Mouse (Mus musculus) kidney, embryonic 14.5 days (tissue): ENCODE measurements around the gene Igfbp4. TPM values are rescaled to one million over a fixed set of nuclear protein-coding genes. Genes with fewer than 3 reads are reported as not detected.
A peak's percentile ranks its signal among the peaks of the same experiment; 100 is the strongest.

Experiments used
- ATAC-seq: fragments of 200-750 bp; cut with Nextera tagmentation; 2 replicates; pipeline ENCODE4 v1.8.0; 2017; ENCODE audit warnings: moderate number of reproducible peaks, mild to moderate bottlenecking, moderate TSS enrichment, moderate library complexity; ENCODE audit not compliant: low FRiP score, low TSS enrichment
- H3K27ac ChIP-seq: fragments of 300-500 bp; sonication (generic); 2 replicates; pipeline ENCODE4 v1.5.1; 2014; ENCODE audit warnings: low read depth, mild to moderate bottlenecking, low read length, moderate library complexity, mixed read lengths
- H3K27me3 ChIP-seq: fragments of 300-500 bp; sonication (generic); 2 replicates; pipeline ENCODE4 v1.6.1; 2014; ENCODE audit warnings: mild to moderate bottlenecking, low read length; ENCODE audit not compliant: control insufficient read depth, insufficient read depth
- H3K36me3 ChIP-seq: fragments of 300-500 bp; sonication (generic); 2 replicates; pipeline ENCODE4 v1.6.1; 2014; ENCODE audit warnings: low read length, mixed read lengths; ENCODE audit not compliant: control insufficient read depth, insufficient read depth
- H3K4me1 ChIP-seq: fragments of 300-500 bp; sonication (generic); 2 replicates; pipeline ENCODE4 v1.6.1; 2014; ENCODE audit warnings: low read length, mixed read lengths; ENCODE audit not compliant: control insufficient read depth, insufficient read depth
- H3K4me2 ChIP-seq: fragments of 300-500 bp; sonication (generic); replicated peaks from 2 replicates; pipeline ENCODE4 v1.6.1; 2014; ENCODE audit warnings: low read depth, mild to moderate bottlenecking, low read length
- H3K4me3 ChIP-seq: fragments of 300-500 bp; sonication (generic); 2 replicates; pipeline ENCODE4 v1.5.1; 2014; ENCODE audit warnings: mild to moderate bottlenecking, low read length
- H3K9ac ChIP-seq: fragments of 300-500 bp; sonication (generic); 2 replicates; pipeline ENCODE4 v1.6.1; 2014; ENCODE audit warnings: low read depth, mild to moderate bottlenecking, low read length, moderate library complexity
- H3K9me3 ChIP-seq: fragments of 300-500 bp; sonication (generic); 2 replicates; pipeline ENCODE4 v1.6.1; 2016; ENCODE audit warnings: low read length; ENCODE audit not compliant: control insufficient read depth
- WGBS: fragments of 180-500 bp; shearing (Covaris S2); extraction: QIAGEN DNeasy Blood & Tissue Kit; methylation state at CpG from one replicate; pipeline ENCODE4 v1.1.7; 2014; 5-methylcytosine and 5-hydroxymethylcytosine counted together
- polyA plus RNA-seq: library from polyadenylated mRNA; unstranded; fragments of >200 nt; fragmentation: Nextera tagmentation; extraction: Ambion mirVana; gene quantifications from 2 replicates; pipeline ENCODE4 v1.2.1, GENCODE M21; 2014

Gene Igfbp4
- polyA plus RNA-seq, 1 experiment from 2014 or later: 542 TPM

- whole genome bisulfite sequencing: 35% methylated on average over 5 of the region's 5 CpGs
- H3K4me3 ChIP-seq: no peak overlapping the region
- H3K27ac ChIP-seq: peak overlapping the region; percentile 1; the same call in 1 of the 2 replicates
- H3K9ac ChIP-seq: no peak overlapping the region; the same call in 1 of the 2 replicates
- ATAC-seq: no peak
- H3K9me3 ChIP-seq: no peaks in the 10 kb centered on the region
- peaks cover 50% of the 10 kb centered on the region for H3K4me1 ChIP-seq
- no peaks in the 10 kb centered on the region for H3K27me3 ChIP-seq
- peaks cover 49% of the 10 kb centered on the region for H3K36me3 ChIP-seq
- H3K4me2 ChIP-seq: no peak overlapping the region
Measured at GRCm38 (mm10) chr11:99047120-99047519, 6.1 kb downstream of the Igfbp4 start.

- Histone ChIP-seq H3K9ac (no peak overlapping the region), H3K9me3 (no peaks in the 10 kb centered on the region), H3K4me3 (no peak overlapping the region), H3K27me3 (no peaks in the 10 kb centered on the region), H3K36me3 (peaks cover 55% of the 10 kb centered on the region), H3K4me1 (peaks cover 45% of the 10 kb centered on the region), H3K4me2 (no peak overlapping the region), H3K27ac (no peak overlapping the region)
- ATAC-seq: no peak
- 51% methylated on average over 2 of the region's 2 CpGs for WGBS
Measured at GRCm38 (mm10) chr11:99047643-99048042, 6.6 kb downstream of the Igfbp4 start.

GRCm38 (mm10) chr11:99055143-99055542, 14.1 kb downstream of the Igfbp4 start:
- peak overlapping the region; percentile 73; the same call in 1 of the 2 replicates for H3K27ac ChIP-seq
- H3K4me3 ChIP-seq: no peak overlapping the region
- ATAC-seq: no peak
- no peaks in the 10 kb centered on the region; the same call in 1 of the 2 replicates for H3K9me3 ChIP-seq
- H3K4me1 ChIP-seq: peaks cover 11% of the 10 kb centered on the region; the same call in 1 of the 2 replicates
- WGBS: 37% methylated on average over 4 of the region's 4 CpGs
- H3K4me2 ChIP-seq: no peak overlapping the region
- no peaks in the 10 kb centered on the region for H3K27me3 ChIP-seq
- no peak overlapping the region for H3K9ac ChIP-seq
- peaks cover 29% of the 10 kb centered on the region for H3K36me3 ChIP-seq

GRCm38 (mm10) chr11:99055571-99056452, 14.8 kb downstream of the Igfbp4 start:
- H3K4me2 ChIP-seq: no peak overlapping the region
- 6% methylated on average over 8 of the region's 8 CpGs for WGBS
- peaks cover 25% of the 10 kb centered on the region for H3K36me3 ChIP-seq
- no peaks in the 10 kb centered on the region for H3K27me3 ChIP-seq
- H3K9me3 ChIP-seq: no peaks in the 10 kb centered on the region; the same call in 1 of the 2 replicates
- H3K27ac ChIP-seq: peak overlapping the region; percentile 73; the same call in 1 of the 2 replicates
- no peak overlapping the region for H3K4me3 ChIP-seq
- peaks cover 11% of the 10 kb centered on the region; the same call in 1 of the 2 replicates for H3K4me1 ChIP-seq
- H3K9ac ChIP-seq: no peak overlapping the region
- ATAC-seq: peak; percentile 61

- no peak for ATAC-seq
- Histone ChIP-seq H3K9me3 (no peaks in the 10 kb centered on the region; the same call in 1 of the 2 replicates), H3K4me1 (peaks cover 18% of the 10 kb centered on the region), H3K9ac (no peak overlapping the region), H3K36me3 (no peaks in the 10 kb centered on the region), H3K27me3 (no peaks in the 10 kb centered on the region), H3K4me3 (no peak overlapping the region), H3K27ac (no peak overlapping the region), H3K4me2 (no peak overlapping the region)
- 78% methylated on average over 3 of the region's 3 CpGs for WGBS
Measured at GRCm38 (mm10) chr11:99060435-99060834, 19.4 kb downstream of the Igfbp4 start.

GRCm38 (mm10) chr11:99062661-99063060, 21.6 kb downstream of the Igfbp4 start:
- Histone ChIP-seq H3K36me3 (no peaks in the 10 kb centered on the region), H3K27ac (no peak overlapping the region), H3K4me1 (peaks cover 16% of the 10 kb centered on the region), H3K9ac (no peak overlapping the region), H3K9me3 (no peaks in the 10 kb centered on the region; the same call in 1 of the 2 replicates), H3K4me3 (no peak overlapping the region), H3K27me3 (no peaks in the 10 kb centered on the region), H3K4me2 (no peak overlapping the region)
- WGBS: 88% methylated on average over 7 of the region's 7 CpGs
- no peak for ATAC-seq

- H3K36me3 ChIP-seq: no peaks in the 10 kb centered on the region
Measured at GRCm38 (mm10) chr11:99063406-99064131, 22.5 kb downstream of the Igfbp4 start.

GRCm38 (mm10) chr11:99065353-99065752, 24.3 kb downstream of the Igfbp4 start:
- 68% methylated on average over 3 of the region's 3 CpGs for WGBS
- Histone ChIP-seq H3K9ac (no peak overlapping the region), H3K27ac (no peak overlapping the region; the same call in 1 of the 2 replicates), H3K9me3 (no peaks in the 10 kb centered on the region), H3K4me2 (no peak overlapping the region), H3K4me3 (no peak overlapping the region), H3K36me3 (no peaks in the 10 kb centered on the region), H3K4me1 (peaks cover 16% of the 10 kb centered on the region), H3K27me3 (no peaks in the 10 kb centered on the region)
- ATAC-seq: no peak

More at GRCm38 (mm10) chr11:99063406-99064131, 22.5 kb downstream of the Igfbp4 start:
- 44% methylated on average over 8 of the region's 8 CpGs for WGBS
- Histone ChIP-seq H3K9me3 (no peaks in the 10 kb centered on the region; the same call in 1 of the 2 replicates), H3K27ac (no peak overlapping the region), H3K4me2 (no peak overlapping the region), H3K4me1 (peaks cover 16% of the 10 kb centered on the region), H3K9ac (no peak overlapping the region), H3K27me3 (no peaks in the 10 kb centered on the region), H3K4me3 (no peak overlapping the region)
- ATAC-seq: no peak
